Mouse (Mus musculus) left cerebral cortex, adult 2 months (tissue): ENCODE data around the gene Crct1. TPM values are rescaled to one million over a fixed set of nuclear protein-coding genes. Genes with fewer than 3 reads are reported as not detected.

Source experiments
- DNase-seq, 2 experiments: peaks; one replicate each; pipeline ENCODE4 v3.0.0; 2021 to 2022; ENCODE audit warnings: low spot score in 2 of 2, mixed read lengths in 1 of 2; ENCODE audit errors: extremely low spot score in 1 of 2
- H3K27ac ChIP-seq: fragments of 200-600 bp; 2 replicates; pipeline ENCODE4 v1.8.1; 2022
- H3K4me3 ChIP-seq: fragments of 200-600 bp; 2 replicates; pipeline ENCODE4 v1.8.1; 2022
- CTCF ChIP-seq: fragments of 200-600 bp; IDR thresholded peaks from 2 replicates; pipeline ENCODE4 v1.8.1; 2022; ENCODE audit warnings: antibody characterized with exemption, mild to moderate bottlenecking, moderate library complexity
- intact Hi-C: fragments of 180-260 bp; cut with DNase I; formaldehyde crosslinking; loops from one replicate; pipeline ENCODE4 v1.15.1; 2025
- long read RNA-seq, 2 experiments: library from polyadenylated mRNA; stranded (forward); transcript quantifications; one replicate each; pipeline ENCODE4 v2.0.0; 2021; ENCODE audit warnings: borderline mapping rate in 2 of 2
- total RNA-seq, 2 experiments: library from RNA; stranded (reverse); gene quantifications; 2 replicates each; pipeline ENCODE4 v1.2.3; 2021

The Crct1 gene
- total RNA-seq = not detected
- long read RNA-seq, experiment 1 = 0 reads
- long read RNA-seq, experiment 2 = 0 reads

GRCm38 (mm10) chr3:93015460-93016104 lies at the start of gene Crct1:
TSS of gene Crct1 (minus strand) at chr3:93015687.
- no peak within 1 kb of the TSS for H3K27ac ChIP-seq
- TF ChIP-seq CTCF = no peak
- intact Hi-C loops = no loop called here
- DNase-seq = no peak
- H3K4me3 ChIP-seq = peak within 1 kb of the TSS; percentile 47

GRCm38 (mm10) chr3:93052826-93053474 lies 37.5 kb upstream of the Crct1 start:
- no peak overlapping the region for H3K4me3 ChIP-seq
- intact Hi-C loops = no loop called here
- TF ChIP-seq CTCF = peak; percentile 44
- no peak for DNase-seq
- H3K27ac ChIP-seq = no peak overlapping the region

- intact Hi-C loops = no loop called here
- TF ChIP-seq CTCF = no peak
- no peak overlapping the region for H3K4me3 ChIP-seq
- H3K27ac ChIP-seq = no peak overlapping the region
- DNase-seq = no peak
These were observed 34.7 kb upstream of the Crct1 start for GRCm38 (mm10) chr3:93050182-93050581.

DNA sequence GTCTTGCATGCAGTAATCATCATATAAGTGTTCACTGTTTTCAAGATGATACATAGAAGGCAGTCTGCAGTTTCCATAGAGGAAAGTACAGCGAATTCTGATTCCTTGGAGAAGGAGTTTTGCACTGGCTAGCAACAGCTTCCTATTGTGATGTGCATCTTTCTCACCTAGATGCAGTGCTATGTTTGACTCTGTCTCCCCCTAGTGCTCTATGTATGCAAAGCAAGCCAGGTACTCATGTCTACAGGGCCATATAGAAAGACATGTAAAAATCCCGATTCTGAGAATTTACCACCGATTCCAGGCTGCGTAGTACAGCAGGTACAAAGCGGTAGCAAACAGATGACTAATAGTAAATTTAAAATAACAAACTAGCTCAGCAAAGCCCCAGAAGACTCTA lies 16.0 kb upstream of the Crct1 start:
- H3K4me3 ChIP-seq = no peak overlapping the region
- intact Hi-C loops = loop anchor here (1.0 to 5.0 kb wide), 4 partner anchors 34 to 879 kb away; no protein-coding TSS in a partner anchor
- peak; percentile 80 for TF ChIP-seq CTCF
- no peak overlapping the region for H3K27ac ChIP-seq
- peak; percentile 41 to 56 for DNase-seq

- no peak overlapping the region for H3K27ac ChIP-seq
- no peak for DNase-seq
- no peak overlapping the region for H3K4me3 ChIP-seq
- intact Hi-C loops = no loop called here
- no peak for TF ChIP-seq CTCF
These were observed 10.0 kb upstream of the Crct1 start for GRCm38 (mm10) chr3:93025486-93025885.

DNA sequence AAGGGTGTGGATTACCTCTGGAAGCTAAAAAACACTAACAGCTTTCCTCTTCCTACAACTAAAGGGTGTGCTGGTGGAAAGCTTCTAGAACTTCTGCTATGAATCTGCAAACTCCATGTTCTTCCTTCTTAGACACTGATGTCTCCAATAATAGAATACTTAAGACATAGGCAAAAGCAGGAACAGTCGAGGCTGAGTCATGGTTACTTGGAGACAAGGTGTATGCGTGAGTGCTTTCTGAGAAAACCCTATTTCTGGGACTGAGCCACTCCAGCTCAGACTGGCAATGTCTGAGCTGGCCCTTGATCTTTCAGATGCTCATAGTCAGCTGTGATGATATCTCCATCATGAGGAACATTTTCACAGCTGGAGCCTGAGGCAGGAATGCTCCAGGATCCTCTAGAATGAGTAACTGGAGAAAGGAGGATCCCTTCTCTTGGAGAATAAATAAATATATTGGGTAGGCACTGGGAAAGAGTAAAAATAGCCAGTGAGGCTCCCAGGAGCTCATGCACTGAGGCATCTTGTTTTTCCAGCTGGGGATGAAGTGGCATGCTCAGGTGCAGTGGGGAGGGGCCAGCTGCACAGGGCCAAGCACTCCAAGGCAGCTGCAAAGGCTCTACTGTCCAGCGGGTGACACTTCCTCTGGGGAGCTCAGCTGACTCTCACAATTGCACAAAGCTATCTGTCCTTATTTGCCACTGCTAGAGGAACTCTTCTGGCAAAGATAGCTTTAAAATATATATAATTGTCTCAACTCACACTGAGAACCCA lies 8.1 kb upstream of the Crct1 start:
- no peak for DNase-seq
- no peak for TF ChIP-seq CTCF
- intact Hi-C loops = no loop called here
- Histone ChIP-seq H3K27ac (peak overlapping the region; percentile 47; the same call in 1 of the 2 replicates), H3K4me3 (no peak overlapping the region)

GRCm38 (mm10) chr3:93021171-93021570 lies 5.7 kb upstream of the Crct1 start:
- TF ChIP-seq CTCF = no peak
- intact Hi-C loops = no loop called here
- Histone ChIP-seq H3K4me3 (no peak overlapping the region), H3K27ac (no peak overlapping the region)
- no peak for DNase-seq

DNA sequence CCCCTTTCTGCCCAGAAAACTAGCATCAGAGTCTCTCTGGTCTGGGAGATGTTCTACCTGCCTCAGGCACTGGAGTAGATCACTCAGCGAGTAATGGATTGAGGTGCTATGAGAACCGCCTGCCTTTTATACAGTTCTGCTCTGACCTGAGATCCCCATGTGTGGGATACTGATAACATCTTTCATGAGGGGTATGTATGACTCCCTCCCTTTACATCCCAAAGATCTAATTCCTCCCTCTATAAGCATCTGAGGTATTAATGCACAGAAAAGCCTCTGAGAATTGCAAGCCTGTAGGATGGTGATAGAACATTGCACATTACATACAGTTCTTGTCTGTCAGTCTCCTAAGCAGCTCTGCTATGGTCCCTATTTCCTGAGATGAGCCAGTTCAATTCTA lies 3.5 kb upstream of the Crct1 start, which contains the start of gene Lce1m:
Lce1m (minus strand) TSS at position 101 of the 400 bp plus-strand sequence.
- Histone ChIP-seq H3K4me3 (no peak within 1 kb of the TSS), H3K27ac (no peak within 1 kb of the TSS)
- TF ChIP-seq CTCF = no peak
- intact Hi-C loops = no loop called here
- DNase-seq = no peak

DNA sequence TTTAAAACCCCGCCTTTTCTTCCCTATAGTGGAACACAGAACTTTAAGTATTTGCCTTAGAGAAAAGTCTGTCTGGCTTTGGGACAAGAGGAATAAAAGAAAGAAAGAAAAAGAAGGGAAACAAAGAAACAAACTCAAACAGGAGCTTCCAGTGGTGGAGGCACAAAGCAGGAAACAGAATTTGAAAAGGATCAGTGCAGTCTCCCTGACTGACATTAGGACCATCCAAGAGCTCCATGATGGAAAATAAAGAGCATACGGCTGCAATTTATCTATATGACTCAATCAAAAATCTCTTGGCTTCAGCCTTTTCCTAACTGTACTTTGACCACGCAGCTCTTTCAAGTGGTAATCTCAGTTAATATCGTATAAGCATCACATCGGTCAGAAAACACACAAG lies 616 bp downstream of the Crct1 start:
- intact Hi-C loops = no loop called here
- no peak for TF ChIP-seq CTCF
- Histone ChIP-seq H3K4me3 (peak overlapping the region; percentile 47), H3K27ac (no peak overlapping the region)
- DNase-seq = no peak

GRCm38 (mm10) chr3:93014378-93014801 lies 1.1 kb downstream of the Crct1 start:
- Histone ChIP-seq H3K4me3 (peak overlapping the region; percentile 47), H3K27ac (no peak overlapping the region)
- peak; percentile 49 to 59 for DNase-seq
- TF ChIP-seq CTCF = no peak
- intact Hi-C loops = no loop called here

GRCm38 (mm10) chr3:93002843-93003242 lies 12.6 kb downstream of the Crct1 start:
- intact Hi-C loops = no loop called here
- DNase-seq = no peak
- Histone ChIP-seq H3K4me3 (no peak overlapping the region), H3K27ac (no peak overlapping the region)
- no peak for TF ChIP-seq CTCF

DNA sequence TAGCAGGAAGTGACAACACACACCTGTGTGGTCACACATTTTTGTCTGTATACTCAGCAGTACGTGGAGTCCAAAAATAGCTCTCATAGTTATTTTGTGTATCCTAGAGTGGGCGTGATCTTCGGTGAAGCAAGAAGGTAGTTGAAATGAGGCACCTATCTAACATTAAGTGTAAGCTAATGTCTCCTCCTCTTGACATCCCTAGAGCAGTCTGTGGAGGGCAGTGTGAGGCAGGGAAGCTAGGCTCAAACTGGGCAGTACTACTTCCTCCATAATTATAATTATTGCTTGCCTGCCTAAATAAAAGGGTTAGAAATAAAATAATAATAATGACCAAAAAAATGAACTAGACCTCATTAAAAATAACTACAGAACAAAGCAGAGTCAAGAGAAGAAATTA lies 14.9 kb downstream of the Crct1 start:
- intact Hi-C loops = no loop called here
- H3K4me3 ChIP-seq = no peak overlapping the region
- TF ChIP-seq CTCF = no peak
- no peak overlapping the region for H3K27ac ChIP-seq
- no peak for DNase-seq
